Mouse (Mus musculus) c-Kit-positive CD71-negative TER-119-negative erythroid progenitor cells, embryonic 14.5 days (primary cell): Measurements from ENCODE around the gene Plekhh3.
A peak's percentile ranks its signal among the peaks of the same experiment; 100 is the strongest.

Experiments used
- DNase-seq: peaks from one replicate; pipeline ENCODE4 v3.0.0-alpha.2; 2013; ENCODE audit warnings: low read depth

Gene Plekhh3

GRCm38 (mm10) chr11:101119761-101120544 is 51.2 kb downstream of the Plekhh3 start, which contains the start of the genes Retreg3 and Tubg1:
Gene Retreg3, minus strand, starts transcription at chr11:101119893.
Gene Tubg1, plus strand, starts transcription at chr11:101119938.
- peak; percentile 97 for DNase-seq

GRCm38 (mm10) chr11:101119131-101119760 is 51.9 kb downstream of the Plekhh3 start:
- no peak for DNase-seq

DNA sequence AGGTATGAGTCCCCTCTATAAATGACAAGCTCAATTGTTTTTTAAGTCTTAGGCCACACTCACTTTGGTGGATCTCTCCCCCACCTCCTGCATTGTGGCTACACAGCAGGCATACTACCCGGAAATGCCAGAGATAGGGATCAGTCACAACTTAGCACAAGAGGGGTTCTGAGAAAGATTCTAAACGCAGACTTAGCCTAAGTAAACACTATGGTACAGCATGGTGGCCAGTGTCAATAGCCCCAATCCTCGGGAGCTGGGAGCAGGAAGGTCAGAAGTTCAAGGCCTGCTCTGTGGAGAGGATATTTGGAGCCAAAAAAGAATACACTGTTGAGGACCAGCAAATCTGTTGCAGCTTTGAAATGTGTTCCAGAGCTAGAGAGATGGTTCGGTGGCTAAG is 53.0 kb downstream of the Plekhh3 start:
- DNase-seq: no peak

DNA sequence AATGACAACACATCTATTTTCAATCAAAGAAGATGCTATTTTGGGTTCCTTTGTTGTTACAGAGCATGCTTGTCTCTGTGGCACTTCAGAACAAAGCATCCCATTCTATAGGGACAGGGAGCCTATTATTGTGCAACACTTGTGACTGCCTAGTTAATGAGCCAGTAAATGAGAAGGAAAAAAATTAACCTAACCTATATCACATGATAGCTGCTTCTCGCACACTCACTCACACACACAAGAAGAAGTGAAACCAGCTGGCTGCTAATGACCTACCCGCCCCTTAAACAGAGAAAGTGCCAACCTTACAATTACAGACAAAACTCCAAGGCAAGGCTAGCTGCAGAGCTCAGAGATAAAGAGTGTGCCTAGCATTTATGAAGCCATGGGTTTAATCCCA is 55.6 kb downstream of the Plekhh3 start:
- no peak for DNase-seq
